Mouse (Mus musculus) ES-Bruce4 (cell line): ENCODE measurements around the gene Tmem101.

Experiments used
- CTCF ChIP-seq: IDR thresholded peaks from one replicate; pipeline ENCODE4 v1.8.1; 2011; ENCODE audit warnings: low read depth, low read length
- EP300 ChIP-seq: IDR thresholded peaks from 2 replicates; pipeline ENCODE4 v1.6.1; 2011; ENCODE audit warnings: low read depth, low read length; ENCODE audit not compliant: insufficient read depth

DNA sequence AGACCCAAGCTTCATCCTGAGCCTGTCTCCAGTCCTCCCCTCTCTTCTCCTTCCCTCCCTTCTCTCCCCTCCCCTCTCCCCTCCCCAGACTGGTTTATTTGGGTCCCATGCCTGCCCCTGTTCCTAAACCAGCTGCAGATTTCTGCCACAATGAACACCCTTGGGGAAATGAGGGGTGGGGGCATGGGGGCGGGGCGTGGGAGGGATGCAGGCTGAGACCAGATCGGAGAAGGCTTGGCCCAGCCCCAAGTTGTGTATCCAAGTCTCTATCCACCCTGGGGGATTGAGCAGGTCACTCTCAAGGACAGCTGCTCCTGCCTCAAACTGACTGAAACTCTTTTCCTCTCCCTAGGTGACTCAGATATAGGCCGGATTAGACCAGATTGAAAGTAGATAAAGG lies 21.7 kb downstream of the Tmem101 start:
- 0 out of 2 replicates have a peak, but pooled peaks have one; percentile 15 for TF ChIP-seq EP300
- TF ChIP-seq CTCF = no peak
